Mouse (Mus musculus): ENCODE results near the gene Galm. TPM values are rescaled to one million over a fixed set of nuclear protein-coding genes. Genes with fewer than 3 reads are reported as not detected.

Gene Galm
- total and polyA plus RNA-seq, 2 experiments from 2014 or later: 9.6 to 19.7 TPM

DNA sequence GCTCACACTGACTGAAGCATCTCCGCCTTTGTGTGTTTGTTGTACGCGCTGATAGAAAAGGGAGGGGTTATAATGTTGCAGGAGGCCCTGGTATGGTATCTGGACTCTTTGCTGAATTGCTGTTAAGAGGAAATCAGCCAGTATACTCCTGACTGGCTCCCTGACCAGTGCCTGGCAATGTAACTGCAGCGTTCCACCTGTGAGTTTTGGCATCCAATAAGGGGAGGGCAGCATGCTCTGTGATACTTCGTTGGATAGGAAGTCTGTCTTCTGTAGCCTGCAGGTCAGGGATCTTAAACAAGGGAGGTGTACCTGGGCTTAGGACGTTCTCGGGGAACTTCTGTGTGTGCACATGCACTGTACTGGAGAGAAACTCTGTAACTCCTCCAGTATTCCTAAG, 43.7 kb downstream of the Galm start:
- Histone ChIP-seq H3K27me3 (ENCODE audit: control insufficient read depth, insufficient read depth, low read length) (no peaks in the 10 kb centered on the region), H3K9me3 (replicated peaks; ENCODE audit: control insufficient read depth, low read length) (no peaks in the 10 kb centered on the region), H3K9ac (replicated peaks; ENCODE audit: low read depth, low read length) (no peak overlapping the region), H3K4me1 (ENCODE audit: control insufficient read depth, insufficient read depth) (peaks cover 2% of the 10 kb centered on the region), H3K36me3 (replicated peaks; ENCODE audit: control insufficient read depth, insufficient read depth, low read length) (no peaks in the 10 kb centered on the region), H3K4me3 (ENCODE audit: low read depth, low read length) (no peak overlapping the region), H3K4me2 (ENCODE audit: low read depth, low read length) (no peak overlapping the region), H3K27ac (ENCODE audit: low read depth) (no peak overlapping the region)
- TF ChIP-seq EP300 (IDR thresholded peaks at IDR 0.05; ENCODE audit: low read depth) (no peak), CTCF (IDR thresholded peaks at IDR 0.05; ENCODE audit: low read depth) (no peak)
- 86% methylated on average over 7 of the region's 7 CpGs for WGBS
- ATAC-seq (ENCODE audit: insufficient read depth, low read depth) (no peak), DNase-seq (ENCODE audit: low spot score) (no peak)

- Histone ChIP-seq H3K4me3 (ENCODE audit: low read depth, low read length) (no peak overlapping the region), H3K9ac (replicated peaks; ENCODE audit: low read depth, low read length) (no peak overlapping the region), H3K4me1 (ENCODE audit: control insufficient read depth, insufficient read depth) (no peaks in the 10 kb centered on the region; the same call in 1 of the 2 replicates), H3K27ac (ENCODE audit: low read depth) (no peak overlapping the region), H3K36me3 (replicated peaks; ENCODE audit: control insufficient read depth, insufficient read depth, low read length) (no peaks in the 10 kb centered on the region), H3K4me2 (ENCODE audit: low read depth, low read length) (no peak overlapping the region), H3K9me3 (replicated peaks; ENCODE audit: control insufficient read depth, low read length) (no peaks in the 10 kb centered on the region), H3K27me3 (ENCODE audit: control insufficient read depth, insufficient read depth, low read length) (no peaks in the 10 kb centered on the region)
- TF ChIP-seq CTCF (IDR thresholded peaks at IDR 0.05; ENCODE audit: low read depth): no peak
- no peak for TF ChIP-seq EP300 (IDR thresholded peaks at IDR 0.05; ENCODE audit: low read depth)
- ATAC-seq (ENCODE audit: insufficient read depth, low read depth) (no peak), DNase-seq (ENCODE audit: low spot score) (no peak)
- WGBS: 82% methylated on average over 4 of the region's 4 CpGs
Measured at GRCm38 (mm10) chr17:80171948-80172347, 44.7 kb downstream of the Galm start.

GRCm38 (mm10) chr17:80172761-80173160, 45.5 kb downstream of the Galm start:
- H3K9me3 ChIP-seq (replicated peaks; ENCODE audit: control insufficient read depth, low read length): no peaks in the 10 kb centered on the region
- no peak overlapping the region for H3K4me3 ChIP-seq (ENCODE audit: low read depth, low read length)
- no peaks in the 10 kb centered on the region for H3K36me3 ChIP-seq (replicated peaks; ENCODE audit: control insufficient read depth, insufficient read depth, low read length)
- H3K27me3 ChIP-seq (ENCODE audit: control insufficient read depth, insufficient read depth, low read length): no peaks in the 10 kb centered on the region
- H3K4me2 ChIP-seq (ENCODE audit: low read depth, low read length): no peak overlapping the region
- no peak overlapping the region for H3K9ac ChIP-seq (replicated peaks; ENCODE audit: low read depth, low read length)
- no peak for TF ChIP-seq EP300 (IDR thresholded peaks at IDR 0.05; ENCODE audit: low read depth)
- TF ChIP-seq CTCF (IDR thresholded peaks at IDR 0.05; ENCODE audit: low read depth): no peak
- DNase-seq (ENCODE audit: low spot score) (no peak), ATAC-seq (ENCODE audit: insufficient read depth, low read depth) (no peak)
- 66% methylated on average over 5 of the region's 5 CpGs for WGBS
- no peak overlapping the region for H3K27ac ChIP-seq (ENCODE audit: low read depth)
- no peaks in the 10 kb centered on the region; the same call in 1 of the 2 replicates for H3K4me1 ChIP-seq (ENCODE audit: control insufficient read depth, insufficient read depth)

GRCm38 (mm10) chr17:80173708-80174107, 46.4 kb downstream of the Galm start:
- Histone ChIP-seq H3K9me3 (replicated peaks; ENCODE audit: control insufficient read depth, low read length) (no peaks in the 10 kb centered on the region), H3K9ac (replicated peaks; ENCODE audit: low read depth, low read length) (no peak overlapping the region), H3K36me3 (replicated peaks; ENCODE audit: control insufficient read depth, insufficient read depth, low read length) (no peaks in the 10 kb centered on the region), H3K4me2 (ENCODE audit: low read depth, low read length) (no peak overlapping the region), H3K4me3 (ENCODE audit: low read depth, low read length) (no peak overlapping the region), H3K27me3 (ENCODE audit: control insufficient read depth, insufficient read depth, low read length) (no peaks in the 10 kb centered on the region), H3K27ac (ENCODE audit: low read depth) (no peak overlapping the region), H3K4me1 (ENCODE audit: control insufficient read depth, insufficient read depth) (no peaks in the 10 kb centered on the region)
- ATAC-seq (ENCODE audit: insufficient read depth, low read depth): no peak
- no peak for TF ChIP-seq EP300 (IDR thresholded peaks at IDR 0.05; ENCODE audit: low read depth)
- TF ChIP-seq CTCF (IDR thresholded peaks at IDR 0.05; ENCODE audit: low read depth): no peak
- DNase-seq (ENCODE audit: low spot score): no peak
- WGBS: 83% methylated on average over 2 of the region's 2 CpGs

DNA sequence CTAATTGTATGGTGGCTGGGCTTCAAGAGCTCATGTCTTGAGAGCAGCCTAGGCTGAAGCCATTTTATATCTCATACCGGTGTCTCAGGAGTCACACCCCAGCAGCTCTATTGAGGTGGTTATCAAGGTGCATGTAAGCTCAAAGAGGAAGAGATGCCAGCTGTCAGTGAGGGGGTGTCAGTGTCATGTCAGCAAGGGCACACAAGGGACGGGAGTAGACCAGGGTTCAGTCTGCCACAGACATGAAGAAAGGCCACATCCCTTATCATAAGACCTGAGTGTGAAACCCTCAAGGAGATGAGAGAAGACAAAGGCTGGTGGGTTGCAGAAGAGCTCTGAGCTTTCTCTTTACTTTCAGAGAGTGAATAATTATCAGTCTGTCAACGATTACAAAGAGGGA, 46.9 kb downstream of the Galm start:
- Histone ChIP-seq H3K9ac (replicated peaks; ENCODE audit: low read depth, low read length) (no peak overlapping the region), H3K27me3 (ENCODE audit: control insufficient read depth, insufficient read depth, low read length) (no peaks in the 10 kb centered on the region), H3K4me3 (ENCODE audit: low read depth, low read length) (no peak overlapping the region), H3K4me1 (ENCODE audit: control insufficient read depth, insufficient read depth) (no peaks in the 10 kb centered on the region), H3K4me2 (ENCODE audit: low read depth, low read length) (no peak overlapping the region), H3K27ac (ENCODE audit: low read depth) (no peak overlapping the region), H3K9me3 (replicated peaks; ENCODE audit: control insufficient read depth, low read length) (no peaks in the 10 kb centered on the region), H3K36me3 (replicated peaks; ENCODE audit: control insufficient read depth, insufficient read depth, low read length) (no peaks in the 10 kb centered on the region)
- TF ChIP-seq CTCF (IDR thresholded peaks at IDR 0.05; ENCODE audit: low read depth): no peak
- no peak for TF ChIP-seq EP300 (IDR thresholded peaks at IDR 0.05; ENCODE audit: low read depth)
- 51% methylated on average over 3 of the region's 3 CpGs for WGBS
- DNase-seq (ENCODE audit: low spot score) (no peak), ATAC-seq (ENCODE audit: insufficient read depth, low read depth) (no peak)

GRCm38 (mm10) chr17:80174699-80175385, 47.6 kb downstream of the Galm start:
- no peak for ATAC-seq (ENCODE audit: insufficient read depth, low read depth)
- H3K36me3 ChIP-seq (replicated peaks; ENCODE audit: control insufficient read depth, insufficient read depth, low read length): no peaks in the 10 kb centered on the region
- WGBS: 67% methylated on average over 19 of the region's 19 CpGs

More at GRCm38 (mm10) chr17:80174699-80175385, 47.6 kb downstream of the Galm start:
- TF ChIP-seq EP300 (IDR thresholded peaks at IDR 0.05; ENCODE audit: low read depth) (no peak), CTCF (IDR thresholded peaks at IDR 0.05; ENCODE audit: low read depth) (no peak)
- no peaks in the 10 kb centered on the region for H3K4me1 ChIP-seq (ENCODE audit: control insufficient read depth, insufficient read depth)
- no peak overlapping the region for H3K4me3 ChIP-seq (ENCODE audit: low read depth, low read length)
- no peak for DNase-seq (ENCODE audit: low spot score)
- H3K27ac ChIP-seq (ENCODE audit: low read depth): no peak overlapping the region
- no peaks in the 10 kb centered on the region for H3K27me3 ChIP-seq (ENCODE audit: control insufficient read depth, insufficient read depth, low read length)
- H3K9me3 ChIP-seq (replicated peaks; ENCODE audit: control insufficient read depth, low read length): no peaks in the 10 kb centered on the region
- no peak overlapping the region for H3K9ac ChIP-seq (replicated peaks; ENCODE audit: low read depth, low read length)
- no peak overlapping the region for H3K4me2 ChIP-seq (ENCODE audit: low read depth, low read length)

Data from heart, postnatal 0 days (tissue).